Mouse (Mus musculus) spleen, postnatal 10 days (tissue): Measurements from ENCODE around the gene Fam122a.

Source experiments
- DNase-seq, 2 experiments: peaks; one replicate each; pipeline ENCODE4 v3.0.0; 2021 to 2022; ENCODE audit warnings: low spot score in 2 of 2

Gene Fam122a

DNA sequence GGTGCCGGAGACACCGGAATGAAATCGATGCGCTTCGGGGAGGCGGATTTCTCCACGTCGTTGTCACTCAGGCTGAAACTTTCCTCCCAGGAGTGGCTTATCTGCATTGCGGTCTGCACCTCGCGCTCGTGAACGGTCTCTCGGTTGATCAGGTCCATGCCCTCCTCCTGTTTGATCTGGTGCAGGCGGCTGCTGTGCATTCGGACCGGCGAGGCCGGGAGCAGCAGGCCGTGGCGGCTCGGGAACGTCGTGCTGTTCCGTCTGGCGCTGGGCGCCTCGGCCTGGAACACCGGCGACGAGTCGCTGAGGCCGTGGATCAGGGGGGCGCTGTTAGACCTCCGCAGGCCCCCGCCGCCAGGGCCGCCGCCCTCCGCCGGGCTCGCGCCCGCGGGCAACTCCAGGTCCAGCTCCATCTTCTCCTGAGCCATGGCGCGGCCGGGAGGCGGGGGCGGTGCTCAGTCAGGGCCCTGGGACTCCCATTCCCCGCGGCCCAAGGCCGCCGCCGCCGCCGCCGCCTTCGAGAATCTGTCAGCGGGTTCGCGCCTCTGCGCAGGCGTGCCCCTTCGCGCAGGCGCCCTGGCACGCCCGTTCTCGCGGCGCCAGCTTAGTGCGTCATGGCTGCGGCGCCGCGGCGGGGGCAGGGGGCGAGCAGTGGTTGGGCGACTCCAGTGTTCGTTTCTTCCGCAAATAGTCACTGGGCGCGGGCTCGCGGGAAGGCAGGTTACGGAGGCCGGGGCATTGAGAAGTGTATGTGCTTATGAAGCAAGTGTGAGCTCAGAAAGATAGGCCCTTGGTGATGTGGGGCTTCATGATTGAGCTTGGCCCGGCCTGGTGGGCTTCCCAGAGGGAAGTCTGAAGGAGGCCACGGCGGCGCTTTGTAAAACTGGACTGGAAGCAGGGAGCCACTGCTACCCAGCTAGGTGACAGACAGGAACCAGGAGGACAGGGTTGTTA lies at the start of gene Fam122a:
TSS of gene Fam122a (minus strand) at position 428 of the 954 bp plus-strand sequence.
- DNase-seq, result peak; percentile 87 to 93

DNA sequence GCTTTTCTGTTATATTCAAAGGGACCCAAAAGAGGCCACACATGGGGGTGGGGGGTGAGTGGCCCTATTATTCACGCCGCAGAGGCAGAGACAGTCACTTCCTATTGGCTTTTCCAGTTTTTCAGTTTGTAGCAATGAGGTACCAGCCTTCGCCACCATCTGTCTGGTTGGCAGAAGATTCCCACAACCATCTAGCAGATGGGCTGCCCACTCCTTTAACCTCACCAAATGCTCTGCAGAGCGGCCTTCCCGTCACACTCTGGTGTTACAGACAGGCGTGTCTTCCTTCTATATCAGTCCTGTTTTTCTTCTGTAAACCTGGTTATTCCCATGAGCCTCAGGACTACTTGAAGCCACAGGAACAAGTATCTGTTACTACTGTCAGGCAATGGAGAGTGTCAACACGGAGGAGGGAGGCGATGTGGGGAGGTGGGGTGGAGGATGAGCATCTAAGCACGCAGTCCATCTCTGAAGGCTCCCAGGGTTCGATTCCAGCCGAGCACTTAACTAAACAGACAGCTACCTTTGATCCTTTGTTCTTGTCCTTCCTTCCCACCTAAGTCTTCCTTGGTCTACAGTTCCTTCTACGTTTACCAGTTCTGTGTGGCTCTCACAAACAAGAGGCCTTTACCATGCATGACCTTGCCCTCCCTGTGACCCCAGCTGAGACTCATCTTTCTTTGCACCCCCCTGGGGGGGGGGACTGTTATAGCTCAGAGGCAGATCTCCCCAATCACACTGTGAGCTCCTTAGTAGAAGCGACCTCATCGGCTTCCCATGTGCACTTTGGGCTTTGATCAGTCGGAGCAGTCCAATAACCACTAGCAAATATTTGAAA lies 46.5 kb upstream of the Fam122a start:
- DNase-seq, result no peak

DNA sequence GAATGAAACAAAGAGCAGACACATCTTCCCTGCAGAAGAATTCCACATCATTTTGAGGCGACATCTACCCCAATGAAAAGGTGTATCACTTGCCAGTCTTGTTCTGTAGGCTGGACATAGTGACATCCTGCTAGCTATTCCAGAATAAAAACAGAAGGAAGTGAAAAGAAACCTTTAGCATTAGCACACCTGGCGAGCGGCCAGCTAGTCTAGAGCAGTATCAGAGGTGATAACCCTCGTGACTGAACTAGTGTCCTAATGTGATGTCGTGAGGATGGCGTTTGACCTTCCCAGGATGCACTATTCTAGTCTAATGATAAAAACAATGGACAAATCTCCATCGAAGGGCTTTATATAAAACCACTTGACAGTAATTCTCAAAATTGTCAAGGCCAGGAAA lies 44.8 kb upstream of the Fam122a start:
- DNase-seq, result no peak

DNA sequence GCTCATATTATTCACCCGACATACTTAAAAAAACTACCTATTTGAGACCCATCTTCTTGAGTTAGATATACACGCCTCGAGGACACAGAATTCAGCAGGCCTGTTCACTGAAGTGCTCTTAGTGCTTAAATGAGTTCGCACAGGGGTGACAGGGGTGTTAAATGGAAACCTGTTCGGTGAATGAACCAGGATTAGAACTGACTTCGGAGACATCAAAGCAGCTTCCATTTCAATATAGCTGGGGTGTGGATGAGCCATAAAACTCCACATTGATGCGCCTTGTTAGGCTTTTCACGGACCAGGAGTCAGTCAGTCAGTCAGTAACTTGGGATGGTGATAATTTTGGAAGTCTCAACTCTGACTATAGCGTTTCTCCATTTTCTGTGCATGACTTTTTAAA lies 44.0 kb upstream of the Fam122a start:
- DNase-seq, result no peak

DNA sequence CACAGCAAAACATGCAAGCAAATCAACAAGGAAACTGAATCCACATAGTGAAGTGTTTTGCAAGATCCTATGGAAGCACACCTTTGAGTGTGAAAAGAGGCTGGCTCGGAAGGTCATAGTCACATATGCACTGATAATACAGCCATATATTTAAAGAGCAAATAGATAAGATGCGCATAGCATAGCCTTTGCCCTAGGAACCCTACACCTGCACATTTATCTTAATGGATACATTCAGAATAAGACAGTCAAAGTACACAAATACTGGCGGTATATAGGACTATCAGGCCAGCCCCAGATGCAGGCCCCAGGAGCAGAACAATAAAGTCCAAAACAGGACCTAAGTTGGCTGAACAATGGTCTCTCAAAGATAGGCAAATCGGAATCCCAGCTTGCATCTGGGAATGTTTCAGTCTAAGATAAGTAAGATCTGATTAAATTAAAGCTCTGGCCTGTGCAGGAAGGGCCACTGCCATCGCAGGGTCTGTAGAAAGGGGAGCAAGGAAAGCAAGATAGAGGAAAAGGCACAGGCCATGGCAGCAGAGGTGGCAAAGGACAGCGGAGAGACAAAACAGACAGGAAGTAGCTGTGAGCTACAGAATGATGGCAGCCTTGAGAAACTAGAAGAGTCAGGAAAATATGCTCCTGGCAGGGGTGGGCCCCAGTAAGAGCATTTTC lies 42.7 kb upstream of the Fam122a start:
- DNase-seq, result no peak

DNA sequence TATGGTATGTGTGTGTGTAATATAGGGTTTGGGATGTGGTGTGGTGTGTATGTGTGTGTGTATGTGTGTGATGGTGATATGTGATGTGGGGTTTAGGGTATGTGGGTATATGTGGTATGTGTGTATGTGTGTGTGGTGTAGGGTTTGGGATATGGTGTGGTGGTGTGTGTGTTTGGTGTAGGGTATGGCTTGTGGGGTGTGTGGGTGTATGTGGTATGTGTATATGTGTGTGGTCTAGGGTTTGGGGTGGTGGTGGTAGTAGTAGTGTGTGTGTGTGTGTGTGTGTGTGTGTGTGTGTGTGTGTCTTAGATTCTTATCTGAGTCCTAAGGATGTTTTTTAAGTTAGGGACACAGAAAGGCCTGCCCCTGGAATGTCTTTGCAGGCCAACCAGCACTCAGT lies 41.2 kb upstream of the Fam122a start:
- DNase-seq, result no peak

DNA sequence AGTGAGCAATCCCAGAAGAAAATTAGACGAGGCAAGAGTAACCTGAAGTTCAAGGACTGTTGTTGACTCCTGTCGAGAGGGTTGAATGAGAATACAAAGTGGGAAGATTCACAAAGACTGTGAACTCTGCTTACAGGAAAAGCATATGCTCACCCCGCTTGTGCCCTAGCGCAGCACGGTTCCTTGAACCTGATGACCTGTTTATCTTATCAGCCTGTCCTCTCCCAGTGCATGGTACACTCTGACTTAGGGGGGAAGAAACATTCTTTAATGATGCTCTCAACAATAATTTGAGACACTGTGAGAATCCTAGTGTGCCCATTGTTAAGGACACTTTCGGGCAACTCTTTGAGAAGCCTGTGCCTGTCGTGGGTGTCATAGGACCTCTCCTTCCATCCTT lies 39.9 kb upstream of the Fam122a start:
- DNase-seq, result no peak

DNA sequence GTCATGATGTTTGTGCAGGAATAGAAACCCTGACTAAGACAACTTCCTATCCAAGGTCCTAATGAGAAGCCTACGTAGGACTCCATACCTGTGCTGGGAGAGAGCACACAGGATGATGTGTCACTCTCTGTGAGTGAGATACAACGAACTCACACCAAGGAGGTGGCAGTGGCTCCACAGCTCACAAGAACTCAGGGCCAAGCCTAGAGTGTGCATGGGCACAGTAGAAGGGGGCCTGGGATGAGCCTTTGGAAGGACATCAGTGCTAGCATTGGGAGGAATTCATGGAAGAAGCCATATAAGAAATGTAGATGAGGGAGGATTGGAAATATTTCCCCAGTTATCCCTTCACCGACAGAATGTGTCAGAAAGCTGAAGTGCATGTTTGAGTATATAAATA lies 38.8 kb upstream of the Fam122a start:
- DNase-seq, result no peak

DNA sequence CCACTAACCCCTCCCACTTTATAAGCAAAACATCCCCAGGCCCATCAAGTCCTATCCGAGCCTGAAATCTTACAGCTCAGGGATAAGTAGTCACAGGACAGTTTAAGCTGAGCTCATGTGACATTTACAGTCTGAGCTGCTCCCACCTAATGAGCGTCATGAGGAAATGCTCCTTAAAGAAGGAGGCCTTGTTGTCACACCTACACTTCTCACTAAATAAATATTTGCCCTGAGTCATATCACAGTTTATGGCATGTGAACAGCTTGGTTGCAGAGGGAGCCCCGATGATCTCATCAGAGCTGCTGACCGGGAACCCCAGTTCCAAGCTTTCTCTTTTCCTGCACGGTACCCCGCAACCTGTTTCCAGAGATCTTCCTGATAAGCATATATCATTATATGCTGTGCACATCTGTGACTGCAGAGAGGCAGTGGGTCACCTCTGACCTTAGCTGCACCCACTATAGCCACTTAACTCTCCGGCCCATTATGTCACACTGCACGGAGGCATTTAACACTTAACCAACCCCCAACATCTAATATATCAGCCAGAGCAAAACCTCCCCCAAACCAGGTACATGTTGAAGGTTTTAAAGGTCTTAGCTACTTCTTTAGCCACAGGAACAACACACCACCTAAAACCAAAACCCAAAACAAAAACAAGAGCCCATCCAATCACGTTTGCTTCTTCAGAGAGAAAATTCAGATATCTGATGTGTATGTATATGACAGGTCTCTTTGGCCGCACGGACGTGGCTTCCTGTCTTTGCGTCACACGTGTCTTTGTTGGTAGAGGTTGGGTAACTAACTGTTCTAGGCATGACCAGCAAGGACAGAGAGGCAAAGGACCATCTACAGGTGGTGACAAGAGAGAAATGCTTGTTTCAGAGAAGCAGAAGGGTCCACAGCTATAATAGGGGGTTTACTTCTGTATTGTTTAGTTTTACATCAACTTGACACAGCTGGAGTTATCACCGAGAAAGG lies 37.8 kb upstream of the Fam122a start:
- no peak for DNase-seq

DNA sequence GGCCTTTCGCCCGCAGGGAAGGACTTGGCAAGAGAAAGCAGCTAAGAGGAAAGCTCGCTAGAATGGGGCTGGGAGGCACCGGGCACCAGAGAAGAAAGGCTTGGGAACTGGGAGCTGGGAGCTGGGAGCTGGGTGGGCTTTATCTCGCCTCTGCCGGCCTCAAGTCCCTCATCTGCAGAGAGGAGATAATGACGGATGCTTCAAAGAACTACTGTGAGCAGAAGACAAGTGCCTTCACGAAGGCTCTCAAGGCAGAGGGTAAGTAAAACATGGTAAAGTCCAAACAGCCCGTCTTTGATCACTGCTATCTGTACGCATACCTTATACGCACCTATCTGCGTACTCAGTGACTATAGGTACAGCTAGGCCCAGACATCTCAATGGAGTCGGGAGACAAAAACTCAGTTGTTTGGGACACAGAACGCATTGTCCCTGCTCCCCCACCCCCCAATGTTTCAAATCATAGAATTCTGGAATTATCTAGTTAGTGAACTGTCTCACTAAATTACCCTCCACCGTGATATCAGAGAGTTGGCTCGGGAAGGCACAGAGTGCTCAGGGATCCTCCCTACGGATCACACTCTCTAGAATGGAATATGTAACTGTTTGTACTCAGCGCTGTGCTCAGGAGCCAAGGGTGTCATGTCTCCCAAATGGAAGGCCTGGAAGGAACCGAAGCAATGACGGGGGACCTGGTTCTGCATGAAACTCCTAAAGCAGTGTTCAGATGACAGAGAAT lies 36.1 kb upstream of the Fam122a start:
- peak; percentile 74 to 84 for DNase-seq

DNA sequence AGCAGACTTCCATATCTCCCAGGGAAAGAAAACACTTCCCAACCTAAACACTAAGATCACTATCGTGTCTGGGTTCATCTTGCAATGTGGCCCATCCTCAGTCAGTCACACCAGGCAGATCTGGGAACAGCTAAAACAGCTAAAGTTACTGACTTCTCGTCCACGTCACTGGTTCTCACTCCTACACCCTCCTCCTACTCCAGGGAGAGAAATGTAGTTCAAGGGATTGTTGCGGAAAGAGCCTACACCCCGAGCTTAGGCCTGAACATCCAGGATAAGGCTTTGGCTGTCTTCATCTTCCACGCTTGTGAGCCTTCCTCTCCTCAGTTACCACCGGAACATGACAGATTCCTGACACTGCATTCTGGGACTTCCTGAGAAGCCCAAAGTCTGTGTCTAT lies 34.8 kb upstream of the Fam122a start:
- no peak for DNase-seq

DNA sequence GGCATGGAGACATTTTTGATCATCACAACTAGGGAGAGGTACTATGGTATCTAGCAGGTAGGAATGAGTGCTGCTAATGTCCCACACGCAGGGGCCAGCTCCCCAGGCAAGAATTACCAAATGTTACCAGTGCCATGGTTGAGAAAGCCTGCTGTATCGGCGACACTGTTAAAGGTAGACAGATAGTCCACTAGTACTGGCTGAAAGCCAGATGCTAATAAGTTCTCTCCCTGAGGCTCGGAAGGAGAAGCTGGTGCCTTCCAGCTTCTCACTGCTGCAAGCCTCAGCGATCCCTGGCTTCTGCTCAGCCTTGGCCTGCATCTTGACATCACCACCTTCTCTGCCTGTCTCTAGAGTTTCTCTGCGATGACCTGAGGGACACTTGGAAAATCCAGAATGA lies 32.2 kb upstream of the Fam122a start:
- DNase-seq, result no peak

DNA sequence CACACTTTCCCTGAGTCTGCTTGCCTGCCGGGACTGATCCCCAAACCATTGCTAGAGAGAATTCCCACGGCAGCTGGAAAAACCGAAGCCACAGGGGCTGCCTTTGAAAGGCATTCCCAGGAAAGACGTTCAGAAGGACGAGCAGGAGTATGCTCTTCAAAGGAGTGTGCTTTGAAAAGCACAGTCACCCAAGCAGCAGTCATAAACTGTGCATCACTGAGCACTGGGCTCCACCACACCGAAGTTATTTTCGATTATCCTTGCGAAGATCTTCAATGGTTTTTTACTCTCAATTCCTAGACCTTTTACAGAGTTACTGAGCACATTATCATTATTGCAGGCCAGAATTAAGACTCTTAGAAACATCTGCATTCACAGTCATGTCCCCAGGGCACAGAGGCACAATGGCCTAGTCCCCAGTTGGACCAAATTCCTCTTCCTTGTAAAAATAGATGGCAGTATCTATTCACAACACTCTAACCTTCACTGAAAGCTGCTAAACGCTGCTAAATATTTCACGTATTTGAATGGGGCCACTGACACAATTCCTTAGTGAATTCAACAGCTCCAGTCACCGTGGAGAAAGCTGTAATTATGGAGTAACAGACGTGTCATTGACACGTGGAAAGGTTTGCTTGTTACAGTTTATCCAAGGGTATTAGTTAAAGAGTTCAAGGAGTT lies 31.1 kb upstream of the Fam122a start:
- no peak for DNase-seq

DNA sequence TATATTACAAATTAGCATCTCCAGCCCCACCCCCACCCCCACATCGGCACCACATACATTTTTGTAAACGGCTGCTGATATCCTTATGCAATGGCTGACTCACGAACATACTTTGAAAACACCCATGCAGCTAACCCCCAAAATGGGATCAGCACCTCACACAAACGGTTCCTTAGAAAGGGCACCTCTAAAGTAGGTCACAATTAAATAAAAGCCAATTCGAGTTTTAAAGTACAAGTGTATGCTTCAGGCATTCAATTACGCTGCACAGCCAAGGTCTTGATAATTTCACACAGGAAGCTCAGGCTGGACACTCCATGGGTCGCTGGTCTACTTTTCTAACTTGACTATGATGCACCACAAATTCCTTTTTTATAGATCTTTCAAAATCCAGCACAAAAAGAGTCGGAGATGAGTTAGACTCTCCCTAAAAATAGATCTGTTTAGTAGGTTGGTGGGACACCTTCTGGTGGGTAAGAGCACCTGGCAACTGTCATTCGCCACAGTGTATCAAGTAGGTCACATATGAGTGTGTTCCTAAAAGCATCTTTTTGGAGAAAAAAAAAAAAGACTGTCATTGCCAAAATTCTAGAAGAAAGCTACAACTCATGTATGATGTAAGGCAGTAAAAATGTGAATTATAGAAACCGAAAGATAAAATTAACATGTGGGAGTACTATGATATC lies 25.7 kb upstream of the Fam122a start:
- DNase-seq, result no peak

DNA sequence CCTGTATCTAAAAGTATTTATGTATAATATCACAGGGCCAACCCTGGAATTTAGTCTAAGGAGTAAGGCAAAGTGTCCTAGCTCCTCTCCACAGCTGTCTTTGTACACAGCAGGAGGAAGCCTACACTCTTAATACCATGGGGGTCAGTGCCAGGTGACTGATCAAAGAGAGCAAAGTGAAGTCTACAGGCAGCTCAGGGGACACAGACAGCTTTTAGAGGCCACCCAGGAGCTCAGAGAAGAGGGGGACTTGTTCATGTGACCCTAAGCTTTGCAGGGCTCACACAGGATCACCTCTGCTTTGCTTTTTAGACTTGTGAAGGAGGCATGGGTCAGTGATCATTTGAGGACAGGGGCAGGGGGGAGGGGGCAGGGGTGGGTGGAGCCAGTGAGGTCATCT lies 24.4 kb upstream of the Fam122a start:
- DNase-seq, result no peak

DNA sequence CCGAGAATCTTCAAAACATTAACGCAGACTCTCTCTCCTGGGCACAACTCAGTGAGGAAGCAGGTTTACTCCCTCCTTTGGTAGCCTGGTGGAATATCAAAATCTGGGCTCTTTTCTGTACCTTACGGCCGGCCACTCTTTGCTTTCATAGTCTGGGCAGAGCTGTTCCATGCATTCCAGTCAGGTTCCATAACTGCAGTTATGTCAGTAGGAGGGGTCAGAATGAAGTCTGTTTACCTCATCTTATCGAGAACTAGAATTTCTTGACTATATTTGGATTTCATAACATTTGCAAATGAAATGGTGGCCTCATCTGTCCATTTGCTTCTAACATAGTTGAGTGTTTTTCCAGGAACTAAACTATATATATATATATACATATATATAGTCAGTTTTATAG lies 23.3 kb upstream of the Fam122a start:
- DNase-seq, result no peak

DNA sequence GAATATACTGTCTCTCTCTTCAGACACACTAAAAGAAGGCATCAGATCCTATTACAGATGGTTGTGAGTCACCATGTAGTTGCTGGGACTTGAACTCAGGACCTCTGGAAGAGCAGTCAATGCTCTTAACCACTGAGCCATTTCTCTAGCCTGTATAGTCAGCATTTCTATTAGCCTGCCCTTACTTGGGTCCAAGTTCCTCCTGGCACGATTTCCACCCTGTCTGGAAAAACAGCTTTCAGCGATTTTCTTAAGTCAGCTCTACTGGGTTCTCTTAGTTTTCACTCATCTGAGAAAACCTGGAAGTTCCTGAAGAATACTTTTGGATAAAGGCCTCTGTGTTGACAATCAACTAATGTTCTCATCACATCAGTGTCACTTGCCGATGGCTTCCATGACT lies 22.1 kb upstream of the Fam122a start:
- no peak for DNase-seq

DNA sequence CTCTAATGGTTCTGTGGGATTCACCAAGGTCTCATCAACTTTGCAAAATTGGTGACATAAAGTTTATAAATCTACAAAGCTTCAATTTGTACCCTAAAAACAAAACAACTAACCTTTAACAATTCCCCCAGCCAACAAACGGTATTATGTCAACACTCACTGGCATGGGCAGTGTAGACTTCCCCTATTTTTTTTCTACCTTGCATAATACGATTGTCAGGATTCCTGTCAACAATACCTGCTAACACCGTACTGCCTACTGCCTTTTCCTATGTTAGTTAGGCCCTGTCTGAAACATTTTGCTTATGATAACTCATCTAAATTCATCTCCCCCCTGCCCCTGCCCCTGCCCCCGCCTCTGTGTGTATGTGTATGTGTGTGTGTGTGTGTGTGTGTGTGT lies 16.7 kb upstream of the Fam122a start:
- no peak for DNase-seq

DNA sequence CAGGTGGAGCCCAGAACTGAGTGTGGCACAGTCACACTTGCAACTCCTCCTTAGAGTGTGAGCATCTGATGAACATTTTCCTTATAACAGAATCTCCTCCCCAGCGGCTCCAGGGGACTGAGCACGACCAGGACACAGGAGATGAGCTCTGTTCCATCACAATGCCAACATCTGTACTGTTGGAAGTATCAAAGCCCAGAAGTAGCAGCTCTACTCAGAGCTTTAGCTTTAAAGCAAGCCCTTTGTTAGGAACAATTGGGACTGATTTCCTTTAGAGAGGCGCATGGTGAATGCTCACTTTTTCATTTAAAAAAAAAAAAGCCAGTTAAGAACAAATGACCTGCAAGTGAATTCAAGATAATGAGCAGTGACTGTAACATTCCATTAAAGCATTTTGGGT lies 14.7 kb upstream of the Fam122a start:
- DNase-seq, result no peak
